Mouse (Mus musculus): ENCODE results near the gene Gm10277. TPM values are rescaled to one million over a fixed set of nuclear protein-coding genes. Genes with fewer than 3 reads are reported as not detected.

Gm10277 gene
- polyA plus RNA-seq, 1 experiment from 2014 or later: 0.47 TPM

DNA sequence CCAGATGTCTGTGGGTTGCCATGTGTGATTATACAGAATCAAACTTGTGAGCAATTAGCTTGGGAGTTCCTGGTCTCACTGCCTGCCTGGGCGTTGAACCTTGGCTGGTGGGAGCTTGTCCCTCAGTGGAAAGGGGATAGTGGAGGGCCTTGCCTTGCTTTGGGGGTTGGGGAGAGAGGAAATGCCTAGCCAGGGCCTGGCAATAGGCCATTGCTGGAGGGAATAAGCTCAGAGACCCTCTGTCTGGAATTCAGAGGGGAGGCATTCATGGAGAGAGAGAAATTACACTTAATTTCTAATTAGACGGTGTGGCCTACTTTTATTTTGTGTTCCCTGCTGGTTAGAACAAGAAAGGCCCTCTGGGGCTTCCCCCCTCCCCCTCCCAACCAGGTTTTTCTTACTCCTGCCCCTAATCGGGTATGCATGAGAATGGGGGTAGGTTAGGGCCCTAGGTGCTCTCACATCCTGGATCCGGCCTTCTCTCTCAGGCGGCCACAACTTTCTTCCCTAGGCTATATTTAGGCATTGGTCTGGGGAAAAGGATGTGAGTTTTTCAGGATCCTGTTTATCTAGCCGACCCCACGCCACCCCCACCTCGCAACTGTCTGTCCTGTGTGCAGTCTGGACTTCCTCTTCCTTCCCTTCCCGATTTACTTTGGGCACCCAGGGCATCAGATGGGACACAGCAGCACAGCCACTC is 11.7 kb downstream of the Gm10277 start:
- ATAC-seq (ENCODE audit: insufficient number of reproducible peaks, low FRiP score, low TSS enrichment, low read depth) (no peak), DNase-seq (ENCODE audit: low spot score) (no peak)
- H3K27me3 ChIP-seq (ENCODE audit: control insufficient read depth, insufficient read depth, low read length): no peaks in the 10 kb centered on the region
- H3K4me3 ChIP-seq (ENCODE audit: low read depth, low read length): no peak overlapping the region
- H3K9me3 ChIP-seq (ENCODE audit: control insufficient read depth, low read length): no peaks in the 10 kb centered on the region
- no peak overlapping the region for H3K4me2 ChIP-seq (ENCODE audit: low read depth, severe bottlenecking)
- H3K4me1 ChIP-seq (ENCODE audit: control insufficient read depth, insufficient read depth, low read length): no peaks in the 10 kb centered on the region
- H3K9ac ChIP-seq (ENCODE audit: low read length): no peak overlapping the region
- 0 out of 2 replicates have a peak overlapping the region, but pooled peaks have one; percentile 39 for H3K27ac ChIP-seq (replicated peaks; ENCODE audit: low read depth, low read length)
- peaks cover 7% of the 10 kb centered on the region; the same call in 1 of the 2 replicates for H3K36me3 ChIP-seq (ENCODE audit: control insufficient read depth, insufficient read depth, low read length)
- WGBS: 38% methylated on average over 9 of the region's 9 CpGs

DNA sequence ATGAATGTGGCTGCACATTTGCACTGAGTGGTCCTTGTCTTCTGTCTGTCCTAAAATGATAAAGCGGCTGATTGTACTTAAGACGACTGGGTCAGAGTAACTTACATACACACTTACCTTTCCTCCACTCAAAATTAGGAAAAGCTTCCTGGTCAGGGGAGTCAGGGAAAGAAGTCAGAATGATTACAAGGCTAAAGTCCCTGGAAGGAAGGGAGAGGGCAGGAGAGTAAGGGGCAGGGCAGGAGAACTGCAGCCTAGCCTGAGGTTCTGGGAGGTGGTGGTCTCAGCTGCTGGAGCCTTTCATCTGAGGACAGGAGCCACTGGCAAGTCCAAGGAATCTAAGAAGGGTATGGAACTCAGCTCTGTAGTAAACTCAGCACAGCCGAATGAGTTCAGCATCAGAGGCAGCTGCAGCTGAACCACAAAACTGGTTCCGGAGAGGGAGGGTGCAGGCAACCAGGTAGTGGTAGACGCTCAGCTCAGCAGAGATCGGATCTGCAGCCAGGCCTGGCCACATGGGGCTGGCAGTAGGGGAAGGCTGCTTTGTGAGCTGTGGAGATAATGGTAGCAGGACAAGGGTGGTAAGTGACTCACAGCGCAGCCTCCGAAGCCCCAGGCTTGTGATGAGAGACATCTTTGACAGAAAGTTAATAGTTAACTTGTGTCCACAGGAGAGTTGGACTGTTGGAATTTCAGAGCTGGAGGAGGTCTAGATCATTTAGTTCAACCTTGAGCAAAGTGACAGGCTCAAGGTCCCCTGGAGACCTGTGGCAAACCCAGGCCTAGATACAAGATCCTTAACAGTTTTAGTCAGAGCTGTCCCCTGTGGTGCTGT is 15.5 kb downstream of the Gm10277 start:
- Histone ChIP-seq H3K4me2 (ENCODE audit: low read depth, severe bottlenecking) (no peak overlapping the region), H3K9me3 (ENCODE audit: control insufficient read depth, low read length) (no peaks in the 10 kb centered on the region), H3K36me3 (ENCODE audit: control insufficient read depth, insufficient read depth, low read length) (no peaks in the 10 kb centered on the region), H3K4me1 (ENCODE audit: control insufficient read depth, insufficient read depth, low read length) (no peaks in the 10 kb centered on the region), H3K9ac (ENCODE audit: low read length) (no peak overlapping the region), H3K27me3 (ENCODE audit: control insufficient read depth, insufficient read depth, low read length) (no peaks in the 10 kb centered on the region), H3K27ac (replicated peaks; ENCODE audit: low read depth, low read length) (no peak overlapping the region), H3K4me3 (ENCODE audit: low read depth, low read length) (no peak overlapping the region)
- ATAC-seq (ENCODE audit: insufficient number of reproducible peaks, low FRiP score, low TSS enrichment, low read depth) (no peak), DNase-seq (ENCODE audit: low spot score) (no peak)
- WGBS: 72% methylated on average over 8 of the region's 8 CpGs

DNA sequence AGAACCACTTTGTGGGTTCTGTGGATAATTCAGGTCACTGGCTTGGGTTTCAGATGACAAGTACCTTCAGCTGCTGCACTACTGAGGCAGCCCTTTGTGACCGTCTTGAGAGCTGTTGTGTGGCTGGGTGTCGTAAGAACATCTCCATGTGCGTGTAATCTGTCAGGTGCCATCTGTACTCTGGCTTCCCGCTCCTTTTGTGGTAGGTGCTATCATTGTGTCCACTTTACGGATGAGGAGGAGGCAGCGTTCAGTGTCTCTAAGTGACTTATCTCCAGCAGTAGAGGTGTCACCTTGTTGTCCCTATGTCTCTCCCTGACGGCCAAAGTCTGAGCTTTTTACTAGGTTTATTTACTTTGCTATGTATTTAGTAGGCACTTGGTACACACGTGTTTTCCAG is 17.2 kb downstream of the Gm10277 start:
- Histone ChIP-seq H3K9me3 (ENCODE audit: control insufficient read depth, low read length) (no peaks in the 10 kb centered on the region), H3K4me3 (ENCODE audit: low read depth, low read length) (no peak overlapping the region), H3K9ac (ENCODE audit: low read length) (no peak overlapping the region), H3K36me3 (ENCODE audit: control insufficient read depth, insufficient read depth, low read length) (no peaks in the 10 kb centered on the region), H3K27me3 (ENCODE audit: control insufficient read depth, insufficient read depth, low read length) (no peaks in the 10 kb centered on the region), H3K4me2 (ENCODE audit: low read depth, severe bottlenecking) (no peak overlapping the region), H3K27ac (replicated peaks; ENCODE audit: low read depth, low read length) (no peak overlapping the region), H3K4me1 (ENCODE audit: control insufficient read depth, insufficient read depth, low read length) (peaks cover 10% of the 10 kb centered on the region)
- DNase-seq (ENCODE audit: low spot score) (no peak), ATAC-seq (ENCODE audit: insufficient number of reproducible peaks, low FRiP score, low TSS enrichment, low read depth) (no peak)
- WGBS: 82% methylated on average over 8 of the region's 8 CpGs

DNA sequence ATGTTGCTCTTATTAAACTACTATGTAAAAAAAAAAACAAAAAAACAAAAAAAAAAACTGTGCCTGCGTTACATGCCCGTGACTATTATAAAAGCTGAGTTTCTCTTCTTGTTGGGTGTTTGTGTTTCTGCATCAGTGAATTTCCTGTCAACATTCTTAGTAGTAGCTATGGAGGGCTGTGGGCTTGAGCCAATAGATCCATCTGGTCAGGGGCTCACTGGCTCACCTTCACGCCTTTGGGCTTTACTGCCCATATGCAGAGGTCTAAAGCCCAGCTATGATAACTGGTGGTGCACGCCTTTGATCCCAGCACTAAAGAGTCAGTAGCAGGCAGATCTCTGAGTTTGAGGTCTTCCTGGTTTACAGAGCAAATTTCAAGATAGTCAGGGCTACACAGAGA is 18.1 kb downstream of the Gm10277 start:
- H3K9me3 ChIP-seq (ENCODE audit: control insufficient read depth, low read length): no peaks in the 10 kb centered on the region
- DNase-seq (ENCODE audit: low spot score) (no peak), ATAC-seq (ENCODE audit: insufficient number of reproducible peaks, low FRiP score, low TSS enrichment, low read depth) (no peak)
- WGBS: 77% methylated on average over 4 of the region's 4 CpGs
- peaks cover 17% of the 10 kb centered on the region for H3K4me1 ChIP-seq (ENCODE audit: control insufficient read depth, insufficient read depth, low read length)
- H3K27me3 ChIP-seq (ENCODE audit: control insufficient read depth, insufficient read depth, low read length): no peaks in the 10 kb centered on the region
- H3K4me2 ChIP-seq (ENCODE audit: low read depth, severe bottlenecking): no peak overlapping the region
- no peak overlapping the region for H3K4me3 ChIP-seq (ENCODE audit: low read depth, low read length)
- H3K9ac ChIP-seq (ENCODE audit: low read length): no peak overlapping the region
- no peak overlapping the region for H3K27ac ChIP-seq (replicated peaks; ENCODE audit: low read depth, low read length)
- no peaks in the 10 kb centered on the region for H3K36me3 ChIP-seq (ENCODE audit: control insufficient read depth, insufficient read depth, low read length)

DNA sequence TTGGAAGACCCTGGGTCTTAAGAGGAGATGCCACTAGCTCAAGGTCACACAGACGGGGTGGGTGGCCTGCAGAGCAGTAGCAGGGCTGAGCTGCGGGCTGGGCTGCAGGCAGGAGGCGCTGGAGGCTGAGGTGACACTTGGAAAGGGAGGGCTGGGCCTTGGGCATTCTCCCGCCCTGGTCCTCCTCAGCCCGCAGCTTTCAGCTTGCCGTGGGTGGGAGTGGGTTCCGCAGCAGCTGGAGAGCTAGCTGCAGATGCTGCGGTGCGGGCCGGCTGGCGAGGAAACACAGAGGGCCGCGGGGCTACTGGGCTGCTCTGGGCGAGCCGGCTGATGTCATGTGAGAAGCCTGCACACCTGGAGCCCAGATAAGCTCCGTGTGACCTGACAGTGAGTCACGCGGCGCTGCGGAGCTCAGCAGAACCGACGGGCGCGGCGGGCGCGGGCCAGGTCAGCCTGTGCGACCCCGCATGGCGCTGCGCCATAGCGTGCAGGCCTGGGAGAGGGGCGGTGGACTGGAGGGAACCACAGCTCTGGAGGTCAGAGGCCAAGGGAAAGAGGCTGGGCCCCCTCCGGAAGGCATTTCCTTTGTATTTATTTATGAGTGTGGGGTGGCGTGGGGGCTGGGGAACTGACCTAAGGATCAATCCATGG is 21.1 kb downstream of the Gm10277 start:
- Histone ChIP-seq H3K27ac (replicated peaks; ENCODE audit: low read depth, low read length) (peak overlapping the region; percentile 73; the same call in 1 of the 2 replicates), H3K27me3 (ENCODE audit: control insufficient read depth, insufficient read depth, low read length) (no peaks in the 10 kb centered on the region), H3K9me3 (ENCODE audit: control insufficient read depth, low read length) (no peaks in the 10 kb centered on the region), H3K4me1 (ENCODE audit: control insufficient read depth, insufficient read depth, low read length) (peaks cover 23% of the 10 kb centered on the region), H3K4me2 (ENCODE audit: low read depth, severe bottlenecking) (peak overlapping the region; percentile 85), H3K36me3 (ENCODE audit: control insufficient read depth, insufficient read depth, low read length) (no peaks in the 10 kb centered on the region), H3K4me3 (ENCODE audit: low read depth, low read length) (peak overlapping the region; percentile 32), H3K9ac (ENCODE audit: low read length) (peak overlapping the region; percentile 60)
- ATAC-seq (ENCODE audit: insufficient number of reproducible peaks, low FRiP score, low TSS enrichment, low read depth) (peak; percentile 23; the same call in 1 of the 2 replicates), DNase-seq (ENCODE audit: low spot score) (peak; percentile 70)
- 2% methylated on average over 33 of the region's 35 CpGs for WGBS

DNA sequence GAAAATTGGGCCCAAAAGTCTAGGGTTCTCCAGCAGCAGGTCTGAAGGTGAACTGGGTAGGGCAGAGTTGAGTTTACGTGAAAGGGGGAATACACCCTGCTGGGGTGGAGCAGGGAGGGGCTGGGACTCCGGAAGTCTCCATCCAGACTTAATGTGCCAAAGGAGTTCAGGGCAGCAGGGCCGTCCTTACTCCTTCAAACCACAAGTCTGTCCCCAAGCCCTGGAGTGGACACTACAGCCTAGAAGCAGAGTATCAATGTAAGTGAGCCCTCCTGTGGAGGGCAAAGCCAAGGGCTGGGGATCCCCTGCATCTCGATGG is 22.1 kb downstream of the Gm10277 start:
- no peak overlapping the region for H3K9ac ChIP-seq (ENCODE audit: low read length)
- H3K9me3 ChIP-seq (ENCODE audit: control insufficient read depth, low read length): no peaks in the 10 kb centered on the region
- peaks cover 23% of the 10 kb centered on the region for H3K4me1 ChIP-seq (ENCODE audit: control insufficient read depth, insufficient read depth, low read length)
- H3K27ac ChIP-seq (replicated peaks; ENCODE audit: low read depth, low read length): no peak overlapping the region
- H3K4me2 ChIP-seq (ENCODE audit: low read depth, severe bottlenecking): no peak overlapping the region; the same call in 1 of the 2 replicates
- no peak for DNase-seq (ENCODE audit: low spot score)
- H3K27me3 ChIP-seq (ENCODE audit: control insufficient read depth, insufficient read depth, low read length): no peaks in the 10 kb centered on the region
- H3K4me3 ChIP-seq (ENCODE audit: low read depth, low read length): no peak overlapping the region
- 45% methylated on average over 4 of the region's 4 CpGs for WGBS
- no peaks in the 10 kb centered on the region for H3K36me3 ChIP-seq (ENCODE audit: control insufficient read depth, insufficient read depth, low read length)
- ATAC-seq (ENCODE audit: insufficient number of reproducible peaks, low FRiP score, low TSS enrichment, low read depth): no peak

DNA sequence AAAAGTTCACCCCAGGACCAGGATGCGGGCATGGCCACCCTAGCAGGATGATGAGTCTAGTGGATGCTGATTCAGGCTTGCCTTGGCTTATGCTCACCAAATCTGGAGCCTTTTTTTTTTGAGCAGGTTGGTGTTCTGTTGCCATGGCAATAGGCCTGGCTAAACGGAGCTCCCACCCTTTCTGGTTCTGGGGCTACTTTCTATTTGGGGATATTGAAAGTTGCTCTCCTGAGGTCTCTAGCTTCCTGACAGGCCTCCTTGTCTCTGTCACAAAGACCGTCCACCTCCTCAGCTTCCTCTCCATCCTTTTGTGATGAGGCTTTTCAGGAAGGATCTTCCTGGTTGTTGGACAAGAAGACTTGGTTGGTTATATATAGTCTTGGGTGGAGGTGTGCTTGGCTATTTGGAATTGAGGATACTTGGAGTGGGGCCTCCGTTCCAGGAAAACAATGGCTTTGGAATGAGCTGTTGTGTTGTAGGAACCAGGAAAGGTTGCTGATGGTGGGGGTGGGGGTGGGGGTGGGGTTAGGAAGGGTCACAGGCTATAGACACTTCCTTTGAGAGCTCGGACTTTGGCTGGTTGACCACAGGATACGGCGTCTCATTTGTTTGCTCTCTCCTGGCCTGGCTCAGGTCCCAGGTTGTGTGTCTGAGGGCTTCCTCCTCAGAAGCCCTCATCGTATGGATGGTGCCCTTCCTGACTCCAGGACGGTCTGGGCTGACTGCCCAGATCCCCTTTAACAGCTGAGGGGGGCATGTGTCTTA is 22.7 kb downstream of the Gm10277 start:
- Histone ChIP-seq H3K4me2 (ENCODE audit: low read depth, severe bottlenecking) (peak overlapping the region; percentile 75), H3K36me3 (ENCODE audit: control insufficient read depth, insufficient read depth, low read length) (no peaks in the 10 kb centered on the region), H3K9me3 (ENCODE audit: control insufficient read depth, low read length) (no peaks in the 10 kb centered on the region), H3K4me1 (ENCODE audit: control insufficient read depth, insufficient read depth, low read length) (peaks cover 23% of the 10 kb centered on the region), H3K4me3 (ENCODE audit: low read depth, low read length) (no peak overlapping the region), H3K9ac (ENCODE audit: low read length) (no peak overlapping the region), H3K27me3 (ENCODE audit: control insufficient read depth, insufficient read depth, low read length) (no peaks in the 10 kb centered on the region), H3K27ac (replicated peaks; ENCODE audit: low read depth, low read length) (no peak overlapping the region)
- ATAC-seq (ENCODE audit: insufficient number of reproducible peaks, low FRiP score, low TSS enrichment, low read depth): no peak
- DNase-seq (ENCODE audit: low spot score): no peak
- WGBS: 59% methylated on average over 9 of the region's 9 CpGs

Measured in limb, embryonic 11.5 days (tissue).